Comparison of ENCODE assay signal across 8 mouse cellular contexts in the genomic region with DNA sequence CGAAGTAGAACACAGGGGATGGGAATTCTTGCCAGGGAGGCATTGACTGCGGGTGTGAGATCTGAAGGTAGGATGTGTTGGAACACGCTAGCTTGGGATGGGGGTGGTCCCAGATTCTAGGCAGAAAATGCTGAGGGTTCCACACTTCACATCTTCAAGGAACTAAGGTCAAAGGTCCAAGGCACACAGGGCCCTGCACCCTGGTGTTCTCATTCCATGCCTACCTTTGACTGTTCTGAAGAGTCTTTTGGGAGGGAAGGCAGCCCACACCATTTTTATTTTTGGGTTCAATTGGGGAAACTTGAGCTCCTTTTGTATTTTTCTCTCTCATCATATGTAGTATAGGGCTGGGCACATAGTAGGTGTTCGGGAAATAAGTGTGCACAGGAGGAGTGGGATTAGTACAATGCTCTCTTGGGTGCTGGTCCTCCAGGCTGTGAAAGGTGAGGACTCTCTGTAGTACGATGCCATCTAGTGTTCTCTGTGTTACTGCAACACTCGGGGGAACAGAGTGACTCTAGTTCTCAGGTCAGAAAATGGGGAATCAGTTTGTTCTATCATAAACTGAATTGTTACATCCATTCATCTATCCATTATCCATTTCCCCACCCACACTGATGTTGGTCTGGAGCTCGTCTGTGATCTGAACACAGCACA. TPM values are rescaled to one million over a fixed set of nuclear protein-coding genes. Genes with fewer than 3 reads are reported as not detected.
A peak's percentile ranks its signal among the peaks of the same experiment; 100 is the strongest.
DNase-seq lines count a peak whose midpoint lies in the region; ATAC-seq and TF ChIP-seq lines count a peak whose summit lies in the region.

No protein-coding gene starts in this region.

- H3K4me1 ChIP-seq in forebrain, embryonic 11.5 days (replicated peaks; ENCODE audit: control insufficient read depth, insufficient read depth, low read length), result no peaks in the 10 kb centered on the region
- no peaks in the 10 kb centered on the region for H3K4me1 ChIP-seq in intestine, postnatal 0 days (replicated peaks; ENCODE audit: control insufficient read depth, insufficient read depth, low read length)

- DNase-seq in layer of hippocampus, adult 2 months (ENCODE audit: low spot score in 2 of 2), result no peak
- DNase-seq in layer of hippocampus, postnatal 25 days (ENCODE audit: extremely low spot score in 1 of 2, low spot score in 1 of 2), result no peak
- peak; percentile 19 for DNase-seq in Muller cell, postnatal 12 days (ENCODE audit: inconsistent ontology term)
- peak; percentile 49 for DNase-seq in forebrain, embryonic 11.5 days (ENCODE audit: low spot score)
- peak; percentile 18 to 56 for DNase-seq in lung, postnatal 4 days
- peak; percentile 9 for DNase-seq in yolk sac, embryonic 10.5 days (ENCODE audit: low spot score)
- DNase-seq in spleen, postnatal 10 days (ENCODE audit: low spot score in 2 of 2), result no peak

- TF ChIP-seq CTCF in layer of hippocampus, adult 2 months (conservative IDR thresholded peaks at IDR 0.05), result peak; percentile 90
- peak; percentile 91 for TF ChIP-seq CTCF in intestine, postnatal 0 days (IDR thresholded peaks at IDR 0.05; ENCODE audit: low read depth)

- no peak overlapping the region for H3K27ac ChIP-seq in layer of hippocampus, adult 2 months
- no peak overlapping the region for H3K27ac ChIP-seq in forebrain, embryonic 11.5 days (ENCODE audit: low read depth, low read length)
- H3K27ac ChIP-seq in intestine, postnatal 0 days (ENCODE audit: low read depth, low read length), result no peak overlapping the region

- no peaks in the 10 kb centered on the region for H3K9me3 ChIP-seq in forebrain, embryonic 11.5 days (ENCODE audit: control insufficient read depth, low read length)
- no peaks in the 10 kb centered on the region for H3K9me3 ChIP-seq in intestine, postnatal 0 days (ENCODE audit: control insufficient read depth)

- no peak overlapping the region for H3K9ac ChIP-seq in forebrain, embryonic 11.5 days (ENCODE audit: low read length)
- H3K9ac ChIP-seq in intestine, postnatal 0 days (ENCODE audit: low read depth, low read length), result no peak overlapping the region

- no peak overlapping the region for H3K4me3 ChIP-seq in layer of hippocampus, adult 2 months
- no peak overlapping the region for H3K4me3 ChIP-seq in forebrain, embryonic 11.5 days (ENCODE audit: low read depth, low read length)
- no peak overlapping the region for H3K4me3 ChIP-seq in intestine, postnatal 0 days (ENCODE audit: low read depth, low read length)

- no peak overlapping the region for H3K4me2 ChIP-seq in forebrain, embryonic 11.5 days (ENCODE audit: low read depth, low read length, severe bottlenecking)
- no peak overlapping the region for H3K4me2 ChIP-seq in intestine, postnatal 0 days (replicated peaks; ENCODE audit: low read depth)

- H3K27me3 ChIP-seq in forebrain, embryonic 11.5 days (ENCODE audit: control insufficient read depth, insufficient read depth, low read length), result no peaks in the 10 kb centered on the region
- H3K27me3 ChIP-seq in intestine, postnatal 0 days (replicated peaks; ENCODE audit: control insufficient read depth, insufficient read depth, low read length), result no peaks in the 10 kb centered on the region

- WGBS in forebrain, embryonic 11.5 days, result 48% methylated on average over 7 of the region's 7 CpGs
- 41% methylated on average over 7 of the region's 7 CpGs for WGBS in intestine, postnatal 0 days

- no peaks in the 10 kb centered on the region for H3K36me3 ChIP-seq in forebrain, embryonic 11.5 days (ENCODE audit: control insufficient read depth, insufficient read depth, low read length)
- H3K36me3 ChIP-seq in intestine, postnatal 0 days (ENCODE audit: control insufficient read depth, insufficient read depth), result no peaks in the 10 kb centered on the region

- ATAC-seq in forebrain, embryonic 11.5 days (replicated peaks; ENCODE audit: low FRiP score), result peak; percentile 71; the same call in 1 of the 2 replicates
- ATAC-seq in intestine, postnatal 0 days, result 0 out of 2 replicates have a peak, but pooled peaks have one; percentile 33

RNA-seq across cellular contexts. Expression of gene Cfap58, which starts 5.4 kb away (rescaled TPM):
- under 1 TPM; 0.34 to 0.49 TPM for total RNA-seq in layer of hippocampus, adult 2 months (2021)
- total RNA-seq in layer of hippocampus, postnatal 25 days (2021), result under 1 TPM; 0.39 to 0.59 TPM
- not detected in 2 replicates for polyA plus RNA-seq in forebrain, embryonic 11.5 days (2014; fragmentation: Nextera tagmentation; extraction: Ambion mirVana)
- polyA plus RNA-seq in intestine, postnatal 0 days (2015; fragmentation: Nextera tagmentation; extraction: Ambion mirVana), result not detected in 2 replicates

RNA-seq across cellular contexts. Expression of gene Itprip, which starts 13.0 kb away (rescaled TPM):
- 1 to 10 TPM; 1.2 to 1.9 TPM for total RNA-seq in layer of hippocampus, adult 2 months (2021)
- total RNA-seq in layer of hippocampus, postnatal 25 days (2021), result 1 to 10 TPM; 1.0 to 1.2 TPM
- polyA plus RNA-seq in forebrain, embryonic 11.5 days (2014; fragmentation: Nextera tagmentation; extraction: Ambion mirVana), result 18.8 and 20.4 TPM in 2 replicates
- 2.6 and 2.7 TPM in 2 replicates for polyA plus RNA-seq in intestine, postnatal 0 days (2015; fragmentation: Nextera tagmentation; extraction: Ambion mirVana)

RNA-seq across cellular contexts. Expression of gene Cfap43, which starts 13.0 kb away (rescaled TPM):
- under 1 TPM; 0.37 to 0.95 TPM for total RNA-seq in layer of hippocampus, adult 2 months (2021)
- 1 to 10 TPM in 1 of 2 experiments, under 1 TPM in 1; 0.74 to 1.3 TPM for total RNA-seq in layer of hippocampus, postnatal 25 days (2021)
- 0.04 and 0.15 TPM in 2 replicates for polyA plus RNA-seq in forebrain, embryonic 11.5 days (2014; fragmentation: Nextera tagmentation; extraction: Ambion mirVana)
- polyA plus RNA-seq in intestine, postnatal 0 days (2015; fragmentation: Nextera tagmentation; extraction: Ambion mirVana), result 0.16 and 0.22 TPM in 2 replicates

Comparison
In these comparisons a context has a peak if more than half of its experiments do, and no peak if none do; other contexts are left out.
1. DNase-seq: peak in Muller cell, postnatal 12 days (single experiment), forebrain, embryonic 11.5 days (single experiment), lung, postnatal 4 days (2 of 2) and yolk sac, embryonic 10.5 days (single experiment); none in layer of hippocampus, adult 2 months (0 of 2), layer of hippocampus, postnatal 25 days (0 of 2) and spleen, postnatal 10 days (0 of 2).